Mouse (Mus musculus): Measurements from ENCODE around the gene Plin2.
"Not testable (repeated sequence)": the region's sequence is repeated elsewhere in the genome, so short reads cannot be mapped to it uniquely, and the experiment has no call there.

- not testable (repeated sequence) for TF ChIP-seq POLR2A (IDR thresholded peaks at IDR 0.05; ENCODE audit: borderline replicate concordance, control insufficient read depth, low read depth, low read length); CTCF (IDR thresholded peaks at IDR 0.05; ENCODE audit: control insufficient read depth, insufficient read depth, low read length)
These were observed 4.3 kb upstream of the Plin2 start for GRCm38 (mm10) chr4:86674150-86674549.
